Mouse (Mus musculus) forebrain, embryonic 12.5 days (tissue): ENCODE measurements around the gene Gm49361. TPM values are rescaled to one million over a fixed set of nuclear protein-coding genes. Genes with fewer than 3 reads are reported as not detected.
"Not testable (repeated sequence)": the region's sequence is repeated elsewhere in the genome, so short reads cannot be mapped to it uniquely, and the experiment has no call there.

Experiments used
- ATAC-seq: fragments of 200-750 bp; cut with Nextera tagmentation; 2 replicates; pipeline ENCODE4 v1.8.0; 2017; ENCODE audit warnings: moderate TSS enrichment; ENCODE audit not compliant: low FRiP score
- H3K27ac ChIP-seq: fragments of 300-500 bp; sonication (generic); 2 replicates; pipeline ENCODE4 v1.5.1; 2016; ENCODE audit warnings: mild to moderate bottlenecking
- H3K27me3 ChIP-seq: fragments of 300-500 bp; sonication (generic); 2 replicates; pipeline ENCODE4 v1.6.1; 2016; ENCODE audit warnings: mild to moderate bottlenecking
- H3K36me3 ChIP-seq: fragments of 300-500 bp; sonication (generic); replicated peaks from 2 replicates; pipeline ENCODE4 v1.6.1; 2016; ENCODE audit warnings: mild to moderate bottlenecking
- H3K4me1 ChIP-seq: fragments of 300-500 bp; sonication (generic); 2 replicates; pipeline ENCODE4 v1.6.1; 2016
- H3K4me2 ChIP-seq: fragments of 300-500 bp; sonication (generic); 2 replicates; pipeline ENCODE4 v1.6.1; 2016; ENCODE audit warnings: mild to moderate bottlenecking, moderate library complexity
- H3K4me3 ChIP-seq: fragments of 300-500 bp; sonication (generic); replicated peaks from 2 replicates; pipeline ENCODE4 v1.5.1; 2016; ENCODE audit warnings: mild to moderate bottlenecking
- H3K9ac ChIP-seq: fragments of 300-500 bp; sonication (generic); 2 replicates; pipeline ENCODE4 v1.6.1; 2016; ENCODE audit warnings: mild to moderate bottlenecking
- H3K9me3 ChIP-seq: fragments of 300-500 bp; sonication (generic); 2 replicates; pipeline ENCODE4 v1.6.1; 2016
- WGBS: fragments of 180-500 bp; shearing (Covaris S2); methylation state at CpG from one replicate; pipeline ENCODE4 v1.1.7; 2016; 5-methylcytosine and 5-hydroxymethylcytosine counted together
- polyA plus RNA-seq: library from polyadenylated mRNA; unstranded; fragments of >200 nt; fragmentation: Nextera tagmentation; extraction: Ambion mirVana; gene quantifications from 2 replicates; pipeline ENCODE4 v1.2.1, GENCODE M21; 2016

Gene Gm49361
- polyA plus RNA-seq, 1 experiment from 2014 or later: not detected

DNA sequence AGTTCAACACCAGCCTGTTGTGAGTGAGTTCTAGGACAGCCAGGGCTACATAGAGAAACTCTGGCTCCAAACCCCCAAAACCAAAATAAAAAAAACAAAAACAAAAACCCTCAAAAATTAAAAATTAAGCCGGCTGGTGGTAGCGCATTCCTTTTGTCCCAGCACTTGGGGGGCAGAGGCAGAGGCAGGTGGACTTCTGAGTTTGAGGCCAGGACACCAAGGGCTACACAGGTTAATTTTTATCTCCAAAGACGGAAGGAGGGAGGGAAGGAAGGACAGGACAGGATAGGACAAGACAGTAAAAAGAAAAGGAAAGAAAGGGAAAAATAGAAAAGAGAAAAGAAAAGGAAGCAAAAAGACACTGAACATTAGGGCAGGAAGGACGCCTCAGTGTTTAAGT is 63.2 kb downstream of the Gm49361 start:
- WGBS: 83% methylated on average over 4 of the region's 4 CpGs
- H3K9me3 ChIP-seq: no peaks in the 10 kb centered on the region
- no peak for ATAC-seq
- H3K9ac ChIP-seq: no peak overlapping the region
- no peaks in the 10 kb centered on the region for H3K36me3 ChIP-seq
- H3K4me2 ChIP-seq: no peak overlapping the region
- no peaks in the 10 kb centered on the region for H3K4me1 ChIP-seq
- no peak overlapping the region for H3K27ac ChIP-seq
- H3K4me3 ChIP-seq: no peak overlapping the region
- H3K27me3 ChIP-seq: no peaks in the 10 kb centered on the region

DNA sequence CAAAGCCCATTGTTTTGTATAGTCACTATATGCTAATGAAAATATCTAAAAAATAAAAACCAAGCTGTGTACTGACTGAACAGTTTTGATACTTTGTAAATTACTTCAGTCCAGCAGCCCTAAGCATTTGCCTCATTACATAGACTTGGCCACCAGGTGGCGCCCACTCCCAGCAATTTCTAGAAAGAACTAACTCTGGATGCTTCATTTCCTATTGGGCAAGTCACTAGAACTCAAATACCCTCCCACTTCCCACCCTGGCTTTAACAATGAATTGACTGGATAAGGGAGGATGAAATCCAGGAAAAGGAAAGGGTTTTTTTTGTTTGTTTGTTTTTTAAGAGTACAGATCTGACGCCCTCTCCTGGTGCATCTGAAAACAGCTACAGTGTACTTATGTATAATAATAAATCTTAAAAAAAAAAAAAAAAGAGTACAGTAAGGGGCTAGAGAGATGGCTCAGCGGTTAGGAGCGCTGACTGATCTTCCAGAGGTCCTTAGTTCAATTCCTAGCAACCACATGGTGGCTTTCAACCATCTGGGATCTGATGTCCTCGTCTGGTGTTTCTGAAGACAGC is 65.9 kb downstream of the Gm49361 start:
- peak; percentile 53; the same call in 1 of the 2 replicates for ATAC-seq
- Histone ChIP-seq H3K4me3 (no peak overlapping the region), H3K9ac (no peak overlapping the region), H3K9me3 (no peaks in the 10 kb centered on the region), H3K4me2 (no peak overlapping the region), H3K27ac (no peak overlapping the region), H3K4me1 (no peaks in the 10 kb centered on the region), H3K36me3 (no peaks in the 10 kb centered on the region), H3K27me3 (no peaks in the 10 kb centered on the region)
- WGBS: 46% methylated on average over 5 of the region's 5 CpGs

DNA sequence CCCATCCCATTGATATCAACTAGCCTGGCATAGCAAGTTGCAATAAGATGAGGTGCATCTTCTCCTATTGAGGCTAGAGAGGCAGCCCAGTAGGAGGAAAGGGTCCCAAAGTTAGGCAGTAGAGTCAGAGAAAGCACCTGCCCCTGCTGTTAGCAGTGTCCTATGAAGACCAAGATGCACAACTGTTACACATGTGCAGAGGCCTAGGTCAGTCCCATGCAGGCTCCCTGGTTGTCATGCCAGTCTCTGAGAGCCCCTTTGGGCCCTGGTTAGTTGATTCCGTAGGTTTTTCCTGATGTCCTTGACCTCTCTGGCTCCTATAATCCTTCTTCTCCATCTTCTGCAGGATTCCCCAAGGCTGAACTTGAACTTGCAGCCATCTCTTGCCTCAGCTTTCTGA is 66.4 kb downstream of the Gm49361 start:
- ATAC-seq: no peak
- no peak overlapping the region for H3K9ac ChIP-seq
- H3K4me1 ChIP-seq: no peaks in the 10 kb centered on the region
- no peak overlapping the region for H3K4me3 ChIP-seq
- H3K36me3 ChIP-seq: no peaks in the 10 kb centered on the region
- no peaks in the 10 kb centered on the region for H3K9me3 ChIP-seq
- no peak overlapping the region for H3K27ac ChIP-seq
- no peak overlapping the region for H3K4me2 ChIP-seq
- WGBS: 32% methylated on average over 1 of the region's 1 CpGs
- no peaks in the 10 kb centered on the region for H3K27me3 ChIP-seq

DNA sequence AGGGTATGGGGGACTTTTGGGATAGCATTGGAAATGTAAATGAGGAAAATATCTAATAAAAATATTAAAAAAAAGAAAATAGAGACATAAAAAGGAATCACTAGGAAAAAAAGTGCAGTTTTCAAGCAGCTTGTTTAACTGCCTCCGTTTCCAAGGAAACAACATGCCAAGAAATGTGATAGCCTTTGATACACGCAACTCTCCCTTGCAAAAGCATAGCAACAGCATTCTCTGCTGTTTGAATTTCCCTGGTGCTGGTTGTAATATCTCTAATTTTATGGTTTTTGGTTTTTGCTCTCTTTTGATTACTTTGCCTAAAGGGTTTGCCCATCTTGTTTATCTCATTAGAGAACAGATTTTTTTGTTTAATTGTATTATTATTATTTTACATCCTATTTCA is 70.4 kb downstream of the Gm49361 start:
- Histone ChIP-seq H3K9me3 (no peaks in the 10 kb centered on the region), H3K4me2 (no peak overlapping the region), H3K36me3 (no peaks in the 10 kb centered on the region), H3K27ac (no peak overlapping the region), H3K4me3 (no peak overlapping the region), H3K27me3 (no peaks in the 10 kb centered on the region), H3K4me1 (no peaks in the 10 kb centered on the region), H3K9ac (no peak overlapping the region)
- no peak for ATAC-seq
- WGBS: 66% methylated on average over 2 of the region's 2 CpGs

DNA sequence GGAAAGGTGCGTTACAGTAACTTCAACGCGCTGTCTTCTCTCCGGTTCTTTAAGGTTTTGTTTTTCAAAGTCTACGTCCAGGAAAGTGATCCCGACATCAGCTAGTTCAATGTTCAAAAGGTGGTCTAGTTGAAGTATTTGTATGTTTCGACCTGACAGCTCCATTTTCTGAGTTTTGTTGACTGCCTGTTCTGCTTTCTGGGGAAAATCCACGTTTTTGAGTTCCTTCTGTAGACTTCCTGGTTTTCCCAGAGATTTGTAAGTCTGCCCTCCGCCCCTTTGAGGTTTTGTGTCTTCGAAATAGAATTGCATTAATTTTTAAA is 80.3 kb downstream of the Gm49361 start:
- Histone ChIP-seq H3K4me3 (peak overlapping the region; percentile 86), H3K4me1 (peaks cover 19% of the 10 kb centered on the region), H3K27me3 (no peaks in the 10 kb centered on the region), H3K9me3 (no peaks in the 10 kb centered on the region), H3K4me2 (peak overlapping the region; percentile 84), H3K36me3 (0 out of 2 replicates have a peak, but pooled peaks cover 2% of the 10 kb centered on the region), H3K9ac (peak overlapping the region; percentile 91), H3K27ac (peak overlapping the region; percentile 98)
- WGBS: 16% methylated on average over 10 of the region's 10 CpGs
- ATAC-seq: no peak

DNA sequence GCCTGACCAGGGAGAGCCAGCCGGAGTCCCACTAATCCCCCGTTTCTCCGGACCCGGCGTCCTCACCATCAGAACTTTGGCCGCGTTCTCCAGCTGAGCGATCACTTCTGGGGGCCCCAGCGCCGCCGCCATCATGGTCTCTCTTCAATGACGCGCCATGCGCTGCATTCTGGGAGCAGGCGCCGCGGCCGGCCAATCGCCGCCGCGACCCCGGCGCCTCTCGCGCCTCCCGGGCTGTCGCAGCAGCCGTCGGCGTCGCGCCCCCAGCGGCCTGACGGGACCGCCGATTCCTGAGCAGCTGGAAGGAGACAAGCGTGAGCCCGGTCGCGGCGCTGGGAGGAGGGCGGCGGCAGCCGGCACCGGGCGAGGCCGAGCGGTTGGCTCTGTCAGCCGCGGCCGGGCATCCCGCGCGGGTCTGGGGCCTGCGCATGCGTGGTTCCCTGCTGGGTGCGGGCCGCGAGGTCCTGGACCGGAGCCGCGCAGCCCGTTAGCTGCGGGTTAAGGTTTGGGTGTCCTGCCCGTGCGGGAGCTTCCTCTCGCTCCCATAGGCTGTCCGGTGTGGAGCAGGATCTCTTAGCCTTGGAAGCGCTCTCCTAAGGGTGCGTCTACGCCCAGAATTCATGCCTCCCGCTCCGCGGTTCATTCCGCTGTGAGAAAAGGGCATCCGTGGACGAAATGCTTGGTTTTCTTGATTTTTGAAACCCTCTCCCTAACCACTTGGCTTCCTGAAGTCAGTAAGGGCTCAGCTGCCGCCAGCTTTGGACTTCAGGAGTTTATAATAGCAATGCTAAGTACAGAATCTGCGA is 80.9 kb downstream of the Gm49361 start, which contains the start of gene Xpo4:
TSS of gene Xpo4 (minus strand) at position 609 of the 806 bp plus-strand sequence.
- peak within 1 kb of the TSS; percentile 84 for H3K4me2 ChIP-seq
- WGBS: under 1% methylated on average over 80 of the region's 80 CpGs
- peaks cover 19% of the 10 kb centered on the region for H3K4me1 ChIP-seq
- peak; percentile 96 for ATAC-seq
- H3K27ac ChIP-seq: peak within 1 kb of the TSS; percentile 98
- H3K9me3 ChIP-seq: no peaks in the 10 kb centered on the region
- H3K36me3 ChIP-seq: 0 out of 2 replicates have a peak, but pooled peaks cover 2% of the 10 kb centered on the region
- no peaks in the 10 kb centered on the region for H3K27me3 ChIP-seq
- peak within 1 kb of the TSS; percentile 86 for H3K4me3 ChIP-seq
- peak within 1 kb of the TSS; percentile 91 for H3K9ac ChIP-seq

DNA sequence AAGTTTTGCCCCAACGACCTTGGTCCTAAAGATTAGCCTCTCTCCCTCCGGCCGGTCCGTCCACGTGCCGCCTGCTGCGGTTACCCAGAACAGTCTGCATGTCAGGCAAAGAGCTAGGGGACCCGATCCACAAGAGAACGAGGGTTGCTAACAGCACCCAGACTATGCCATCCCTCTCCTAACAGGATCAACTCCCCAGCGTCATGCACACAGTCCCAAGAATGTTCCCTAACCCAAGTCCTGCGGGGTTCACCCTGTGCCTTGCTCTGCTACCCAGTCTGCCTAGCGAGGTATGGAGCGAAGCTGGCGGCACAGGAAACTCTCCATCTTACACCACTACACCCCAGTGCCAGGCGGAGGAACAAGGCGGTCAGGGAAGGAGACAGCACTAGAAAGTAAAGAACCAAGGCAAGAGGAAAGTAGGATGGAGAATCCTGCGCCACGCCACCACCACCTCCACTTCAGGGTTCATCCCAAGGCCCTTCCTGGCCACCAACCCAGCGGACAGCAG is 81.5 kb downstream of the Gm49361 start:
- peak overlapping the region; percentile 91 for H3K9ac ChIP-seq
- peak; percentile 55 for ATAC-seq
- no peaks in the 10 kb centered on the region for H3K9me3 ChIP-seq
- H3K36me3 ChIP-seq: 0 out of 2 replicates have a peak, but pooled peaks cover 2% of the 10 kb centered on the region
- H3K27ac ChIP-seq: peak overlapping the region; percentile 98
- H3K4me1 ChIP-seq: peaks cover 19% of the 10 kb centered on the region
- H3K27me3 ChIP-seq: no peaks in the 10 kb centered on the region
- peak overlapping the region; percentile 86 for H3K4me3 ChIP-seq
- WGBS: under 1% methylated on average over 19 of the region's 19 CpGs
- peak overlapping the region; percentile 84 for H3K4me2 ChIP-seq

DNA sequence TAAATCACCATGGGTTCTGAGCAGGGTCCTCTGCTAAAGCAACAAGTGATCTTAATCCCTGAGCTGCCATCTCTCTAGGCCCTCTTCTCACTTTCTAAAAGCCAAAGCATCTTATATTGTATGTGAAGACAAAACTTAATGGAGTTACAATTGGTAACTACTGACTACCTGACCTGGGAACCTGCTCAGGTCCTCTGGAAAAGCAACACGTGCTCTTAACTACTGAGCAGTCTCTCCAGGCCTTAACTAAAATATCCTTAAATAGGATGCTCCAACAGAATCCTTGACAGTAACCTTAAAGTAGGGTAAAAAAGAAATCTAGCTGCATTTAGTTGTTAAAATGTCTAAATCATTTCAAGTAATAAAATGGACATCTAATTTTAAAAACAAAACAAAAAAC is 82.3 kb downstream of the Gm49361 start:
- peak overlapping the region; percentile 84 for H3K4me2 ChIP-seq
- H3K36me3 ChIP-seq: 0 out of 2 replicates have a peak, but pooled peaks cover 2% of the 10 kb centered on the region
- peak overlapping the region; percentile 86 for H3K4me3 ChIP-seq
- peaks cover 19% of the 10 kb centered on the region for H3K4me1 ChIP-seq
- H3K27me3 ChIP-seq: no peaks in the 10 kb centered on the region
- H3K9me3 ChIP-seq: no peaks in the 10 kb centered on the region
- ATAC-seq: no peak
- no peak overlapping the region for H3K9ac ChIP-seq
- WGBS: 32% methylated on average over 1 of the region's 1 CpGs
- no peak overlapping the region for H3K27ac ChIP-seq

DNA sequence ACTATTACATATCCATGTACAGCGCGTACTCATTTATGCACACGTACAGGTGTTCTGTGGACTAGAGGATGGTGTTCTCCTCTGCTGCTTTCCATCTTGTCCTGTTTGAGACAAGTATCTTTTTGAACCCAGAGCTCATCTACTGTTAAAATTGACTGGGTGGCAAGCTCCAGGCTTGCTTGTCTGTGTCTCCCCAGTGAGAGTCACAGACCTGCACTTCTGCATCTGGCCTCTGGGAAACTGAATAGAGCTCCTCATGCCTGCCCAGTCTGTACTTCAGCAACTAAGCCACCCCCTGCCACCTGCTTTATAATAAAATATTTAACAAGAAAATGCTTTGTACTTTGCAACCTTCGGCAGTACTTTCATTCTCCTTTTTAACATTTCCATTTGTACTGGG is 87.6 kb downstream of the Gm49361 start:
- WGBS: 98% methylated on average over 4 of the region's 4 CpGs
- Histone ChIP-seq H3K4me1 (peaks cover 4% of the 10 kb centered on the region; the same call in 1 of the 2 replicates), H3K9ac (no peak overlapping the region), H3K27me3 (no peaks in the 10 kb centered on the region), H3K36me3 (0 out of 2 replicates have a peak, but pooled peaks cover 2% of the 10 kb centered on the region), H3K4me2 (no peak overlapping the region), H3K9me3 (no peaks in the 10 kb centered on the region), H3K27ac (no peak overlapping the region), H3K4me3 (no peak overlapping the region)
- no peak for ATAC-seq

DNA sequence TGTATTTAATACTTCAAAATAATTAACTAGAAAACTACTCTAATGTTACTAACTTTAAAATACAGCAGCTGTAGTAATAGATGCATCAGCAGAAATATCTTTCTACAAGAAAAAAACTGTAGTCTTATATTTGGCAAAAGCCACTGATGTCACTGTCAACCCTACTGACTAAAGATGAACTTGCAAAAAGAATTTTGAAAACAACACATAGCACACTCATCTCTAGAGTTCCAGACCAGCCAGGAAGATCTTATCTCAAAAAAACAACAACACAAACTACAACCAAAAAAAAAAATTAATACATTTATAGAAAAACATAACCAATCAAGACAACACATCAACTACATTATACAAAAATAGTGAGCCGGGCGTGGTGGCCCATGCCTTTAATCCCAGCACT is 88.4 kb downstream of the Gm49361 start:
- Histone ChIP-seq H3K4me2 (no peak overlapping the region), H3K9me3 (no peaks in the 10 kb centered on the region), H3K4me1 (no peaks in the 10 kb centered on the region), H3K27ac (no peak overlapping the region), H3K9ac (no peak overlapping the region), H3K27me3 (no peaks in the 10 kb centered on the region), H3K4me3 (no peak overlapping the region), H3K36me3 (0 out of 2 replicates have a peak, but pooled peaks cover 2% of the 10 kb centered on the region)
- WGBS: 96% methylated on average over 2 of the region's 2 CpGs
- ATAC-seq: no peak

DNA sequence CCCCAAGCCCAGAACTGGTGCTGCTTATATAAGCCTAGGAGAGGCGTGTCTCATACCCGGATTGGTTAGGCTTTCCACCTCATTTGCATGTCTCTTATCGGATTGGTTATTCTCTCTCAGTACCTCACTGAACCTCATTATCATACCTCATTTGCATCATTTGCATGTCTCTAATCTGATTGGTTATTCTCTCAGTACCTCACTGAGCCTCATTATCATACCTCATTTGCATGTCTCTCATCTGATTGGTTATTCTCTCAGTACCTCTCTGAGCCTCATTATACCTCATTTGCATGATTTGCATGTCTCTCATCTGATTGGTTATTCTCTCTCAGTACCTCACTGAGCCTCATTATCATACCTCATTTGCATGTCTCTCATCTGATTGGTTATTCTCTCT is 89.4 kb downstream of the Gm49361 start:
- H3K9ac ChIP-seq, H3K36me3 ChIP-seq, H3K4me3 ChIP-seq, H3K4me1 ChIP-seq, H3K4me2 ChIP-seq, H3K27ac ChIP-seq, H3K9me3 ChIP-seq, ATAC-seq, H3K27me3 ChIP-seq: not testable (repeated sequence)
- WGBS: 92% methylated on average over 3 of the region's 3 CpGs

DNA sequence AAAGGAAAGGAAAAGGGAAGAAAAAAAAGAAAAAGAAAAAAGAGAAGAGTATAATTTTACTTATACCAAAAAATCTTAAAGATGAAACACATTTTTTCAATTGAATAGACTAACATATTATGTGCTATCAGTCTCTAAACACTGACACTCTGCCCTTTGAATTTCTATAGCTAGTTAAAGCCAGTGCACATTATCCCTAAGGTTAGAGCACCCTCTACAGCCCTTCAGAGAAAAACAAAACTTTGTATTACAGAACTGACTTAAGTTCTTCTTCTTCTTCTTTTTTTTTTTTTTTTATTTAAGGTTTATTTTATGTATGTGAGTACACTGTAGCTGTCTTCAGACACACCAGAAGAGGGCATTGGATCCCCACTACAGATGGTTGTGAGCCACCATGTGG is 96.4 kb downstream of the Gm49361 start:
- no peaks in the 10 kb centered on the region for H3K9me3 ChIP-seq
- no peaks in the 10 kb centered on the region for H3K4me1 ChIP-seq
- 0 out of 2 replicates have a peak, but pooled peaks cover 5% of the 10 kb centered on the region for H3K36me3 ChIP-seq
- H3K27ac ChIP-seq: no peak overlapping the region
- no peak for ATAC-seq
- H3K27me3 ChIP-seq: no peaks in the 10 kb centered on the region
- no peak overlapping the region for H3K4me3 ChIP-seq
- H3K4me2 ChIP-seq: no peak overlapping the region
- no peak overlapping the region for H3K9ac ChIP-seq
